Mouse (Mus musculus): Measurements from ENCODE around the gene Fam180a. TPM values are rescaled to one million over a fixed set of nuclear protein-coding genes. Genes with fewer than 3 reads are reported as not detected.
"Not testable (repeated sequence)": the region's sequence is repeated elsewhere in the genome, so short reads cannot be mapped to it uniquely, and the experiment has no call there.

Fam180a gene
- polyA plus RNA-seq (2012; rRNA removed) (0.02 and 0.03 TPM in 2 replicates), polyA plus RNA-seq (2014; fragmentation: Nextera tagmentation; extraction: Ambion mirVana) (0.11 and 0.23 TPM in 2 replicates)

- TF ChIP-seq CTCF (IDR thresholded peaks at IDR 0.05; ENCODE audit: low read depth): no peak
- no peak for TF ChIP-seq EP300 (IDR thresholded peaks at IDR 0.05; ENCODE audit: low read depth)
- Histone ChIP-seq H3K36me3 (replicated peaks; ENCODE audit: control insufficient read depth, insufficient read depth, low read depth) (no peaks in the 10 kb centered on the region), H3K27me3 (ENCODE audit: control insufficient read depth, insufficient read depth, low read length) (no peaks in the 10 kb centered on the region), H3K9me3 (ENCODE audit: control insufficient read depth, low read length) (no peaks in the 10 kb centered on the region), H3K4me1 (replicated peaks; ENCODE audit: control insufficient read depth in 2 of 2, insufficient read depth in 2 of 2, low read length in 1 of 2) (peaks cover 0 to 2% of the 10 kb centered on the region in 2 experiments; a peak in 1 of 4 replicates), H3K4me3 (ENCODE audit: insufficient read depth in 1 of 2, low read depth in 2 of 2, low read length in 2 of 2) (no peak within 1 kb of the TSS), H3K9ac (replicated peaks) (no peak within 1 kb of the TSS), H3K4me2 (ENCODE audit: low read depth) (no peak within 1 kb of the TSS), H3K27ac (no peak within 1 kb of the TSS)
- DNase-seq (ENCODE audit: low read depth in 3 of 3, low spot score in 3 of 3) (no peak), ATAC-seq (ENCODE audit: insufficient read depth) (no peak)
- 58% methylated on average over 9 of the region's 9 CpGs for WGBS (ENCODE audit: insufficient replicate concordance)
Observed at GRCm38 (mm10) chr6:35326111-35326515, at the start of gene Fam180a. Gene Fam180a (minus strand): TSS chr6:35326141.

DNA sequence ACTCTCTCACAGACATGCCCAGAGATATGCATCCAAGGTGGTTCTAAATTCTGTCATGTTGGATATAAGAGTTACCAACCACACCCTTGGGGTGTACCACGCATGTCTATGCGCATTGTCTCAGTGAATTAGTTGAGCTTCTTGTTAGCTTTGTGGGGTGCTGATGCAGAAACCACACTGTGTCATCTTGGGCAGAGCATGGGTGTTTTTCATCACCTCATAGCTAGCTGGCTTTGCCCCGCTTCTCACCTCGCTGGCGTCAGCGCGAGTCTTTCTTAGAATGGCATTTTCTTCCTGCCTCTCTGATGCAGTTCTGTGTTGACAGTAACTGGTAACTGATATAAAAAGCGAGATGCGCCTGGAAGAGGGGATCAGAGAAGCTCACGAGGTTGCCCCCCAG is 48.1 kb upstream of the Fam180a start:
- no peak for TF ChIP-seq EP300 (IDR thresholded peaks at IDR 0.05; ENCODE audit: low read depth)
- TF ChIP-seq CTCF (IDR thresholded peaks at IDR 0.05; ENCODE audit: low read depth): no peak
- no peak overlapping the region for H3K9ac ChIP-seq (replicated peaks)
- no peaks in the 10 kb centered on the region for H3K9me3 ChIP-seq (ENCODE audit: control insufficient read depth, low read length)
- no peak overlapping the region for H3K4me2 ChIP-seq (ENCODE audit: low read depth)
- DNase-seq (ENCODE audit: low read depth in 3 of 3, low spot score in 3 of 3) (no peak), ATAC-seq (ENCODE audit: insufficient read depth) (no peak)
- H3K4me3 ChIP-seq (ENCODE audit: insufficient read depth in 1 of 2, low read depth in 2 of 2, low read length in 2 of 2): no peak overlapping the region
- no peak overlapping the region for H3K27ac ChIP-seq
- no peaks in the 10 kb centered on the region for H3K36me3 ChIP-seq (replicated peaks; ENCODE audit: control insufficient read depth, insufficient read depth, low read depth)
- no peaks in the 10 kb centered on the region for H3K27me3 ChIP-seq (ENCODE audit: control insufficient read depth, insufficient read depth, low read length)
- 73% methylated on average over 10 of the region's 10 CpGs for WGBS (ENCODE audit: insufficient replicate concordance)
- H3K4me1 ChIP-seq (replicated peaks; ENCODE audit: control insufficient read depth in 2 of 2, insufficient read depth in 2 of 2, low read length in 1 of 2): no peaks in the 10 kb centered on the region

DNA sequence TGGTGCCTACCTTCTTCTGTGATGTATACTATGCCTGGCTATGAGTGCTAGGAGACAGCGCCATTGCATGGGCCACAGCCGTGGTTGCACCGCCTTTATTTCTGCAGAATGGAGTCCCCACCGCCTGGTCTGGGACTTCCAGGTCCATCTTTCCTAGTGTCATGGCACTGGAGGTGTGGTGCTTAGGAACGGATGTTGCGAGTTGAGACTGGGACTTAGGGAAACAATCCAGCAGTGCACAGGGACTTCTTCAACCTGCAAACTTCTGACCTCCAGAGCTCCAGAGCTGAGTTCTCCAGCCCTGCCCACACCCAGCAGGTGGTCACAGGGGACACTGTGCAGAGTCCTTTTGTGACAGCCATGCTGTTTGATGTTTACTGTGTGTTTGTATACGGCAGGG is 44.4 kb upstream of the Fam180a start:
- H3K4me2 ChIP-seq (ENCODE audit: low read depth): no peak overlapping the region
- H3K36me3 ChIP-seq (replicated peaks; ENCODE audit: control insufficient read depth, insufficient read depth, low read depth): no peaks in the 10 kb centered on the region
- no peak overlapping the region for H3K9ac ChIP-seq (replicated peaks)
- DNase-seq (ENCODE audit: low read depth in 3 of 3, low spot score in 3 of 3) (no peak), ATAC-seq (ENCODE audit: insufficient read depth) (no peak)
- no peaks in the 10 kb centered on the region for H3K9me3 ChIP-seq (ENCODE audit: control insufficient read depth, low read length)
- TF ChIP-seq EP300 (IDR thresholded peaks at IDR 0.05; ENCODE audit: low read depth): no peak
- no peak for TF ChIP-seq CTCF (IDR thresholded peaks at IDR 0.05; ENCODE audit: low read depth)
- 70% methylated on average over 7 of the region's 7 CpGs for WGBS (ENCODE audit: insufficient replicate concordance)
- H3K27me3 ChIP-seq (ENCODE audit: control insufficient read depth, insufficient read depth, low read length): no peaks in the 10 kb centered on the region
- no peak overlapping the region for H3K4me3 ChIP-seq (ENCODE audit: insufficient read depth in 1 of 2, low read depth in 2 of 2, low read length in 2 of 2)
- H3K4me1 ChIP-seq (replicated peaks; ENCODE audit: control insufficient read depth in 2 of 2, insufficient read depth in 2 of 2, low read length in 1 of 2): no peaks in the 10 kb centered on the region
- H3K27ac ChIP-seq: no peak overlapping the region

DNA sequence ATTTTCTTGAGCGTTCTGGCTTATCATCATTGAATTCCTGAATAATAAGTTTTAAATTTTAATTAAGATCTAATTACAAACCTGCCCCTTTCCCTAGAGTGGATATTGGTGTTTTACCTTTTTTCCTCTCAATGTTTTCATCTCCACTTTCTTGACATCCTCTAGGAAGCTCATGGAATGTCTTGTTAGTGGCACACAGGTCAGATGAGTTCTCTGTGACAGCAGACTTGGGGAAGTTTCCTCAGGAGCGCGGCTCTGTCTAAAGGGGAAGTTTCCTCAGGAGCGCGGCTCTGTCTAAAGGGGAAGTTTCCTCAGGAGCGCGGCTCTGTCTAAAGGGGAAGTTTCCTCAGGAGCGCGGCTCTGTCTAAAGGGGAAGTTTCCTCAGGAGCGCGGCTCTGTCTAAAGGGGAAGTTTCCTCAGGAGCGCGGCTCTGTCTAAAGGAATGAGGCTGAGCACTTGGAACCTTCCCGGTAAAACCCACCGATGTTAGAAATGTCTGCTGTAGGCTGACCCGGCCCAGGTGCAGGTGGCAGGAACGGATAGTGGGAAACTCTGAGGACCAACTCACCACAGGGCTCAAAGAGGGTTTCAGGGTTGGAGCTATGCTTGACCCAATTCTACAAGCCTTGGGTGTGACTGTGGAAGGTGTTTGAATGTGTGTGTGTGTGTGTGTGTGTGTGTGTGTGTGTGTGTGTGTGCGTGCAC is 43.8 kb upstream of the Fam180a start:
- not testable (repeated sequence) for H3K9me3 ChIP-seq (ENCODE audit: control insufficient read depth, low read length); ATAC-seq (ENCODE audit: insufficient read depth); H3K36me3 ChIP-seq (replicated peaks; ENCODE audit: control insufficient read depth, insufficient read depth, low read depth); H3K9ac ChIP-seq (replicated peaks); H3K27me3 ChIP-seq (ENCODE audit: control insufficient read depth, insufficient read depth, low read length); H3K4me2 ChIP-seq (ENCODE audit: low read depth); H3K4me1 ChIP-seq (replicated peaks; ENCODE audit: control insufficient read depth in 2 of 2, insufficient read depth in 2 of 2, low read length in 1 of 2); H3K4me3 ChIP-seq (ENCODE audit: insufficient read depth in 1 of 2, low read depth in 2 of 2, low read length in 2 of 2); DNase-seq (ENCODE audit: low read depth in 3 of 3, low spot score in 3 of 3); H3K27ac ChIP-seq
- WGBS (ENCODE audit: insufficient replicate concordance): 39% methylated on average over 14 of the region's 18 CpGs

GRCm38 (mm10) chr6:35362596-35362995 is 36.7 kb upstream of the Fam180a start:
- no peak overlapping the region for H3K27ac ChIP-seq
- DNase-seq (ENCODE audit: low read depth in 3 of 3, low spot score in 3 of 3) (no peak), ATAC-seq (ENCODE audit: insufficient read depth) (no peak)

More at GRCm38 (mm10) chr6:35362596-35362995, 36.7 kb upstream of the Fam180a start:
- no peak overlapping the region for H3K9ac ChIP-seq (replicated peaks)
- H3K4me3 ChIP-seq (ENCODE audit: insufficient read depth in 1 of 2, low read depth in 2 of 2, low read length in 2 of 2): no peak overlapping the region
- WGBS (ENCODE audit: insufficient replicate concordance): 55% methylated on average over 9 of the region's 9 CpGs
- no peak overlapping the region for H3K4me2 ChIP-seq (ENCODE audit: low read depth)
- no peaks in the 10 kb centered on the region for H3K36me3 ChIP-seq (replicated peaks; ENCODE audit: control insufficient read depth, insufficient read depth, low read depth)
- no peaks in the 10 kb centered on the region for H3K9me3 ChIP-seq (ENCODE audit: control insufficient read depth, low read length)
- H3K4me1 ChIP-seq (replicated peaks; ENCODE audit: control insufficient read depth in 2 of 2, insufficient read depth in 2 of 2, low read length in 1 of 2): no peaks in the 10 kb centered on the region; a peak in 1 of 4 replicates
- H3K27me3 ChIP-seq (ENCODE audit: control insufficient read depth, insufficient read depth, low read length): no peaks in the 10 kb centered on the region
- no peak for TF ChIP-seq EP300 (IDR thresholded peaks at IDR 0.05; ENCODE audit: low read depth)
- no peak for TF ChIP-seq CTCF (IDR thresholded peaks at IDR 0.05; ENCODE audit: low read depth)

Measured in liver, embryonic 14.5 days (tissue).